Mouse (Mus musculus): Measurements from ENCODE around the gene Gm44511.

DNA sequence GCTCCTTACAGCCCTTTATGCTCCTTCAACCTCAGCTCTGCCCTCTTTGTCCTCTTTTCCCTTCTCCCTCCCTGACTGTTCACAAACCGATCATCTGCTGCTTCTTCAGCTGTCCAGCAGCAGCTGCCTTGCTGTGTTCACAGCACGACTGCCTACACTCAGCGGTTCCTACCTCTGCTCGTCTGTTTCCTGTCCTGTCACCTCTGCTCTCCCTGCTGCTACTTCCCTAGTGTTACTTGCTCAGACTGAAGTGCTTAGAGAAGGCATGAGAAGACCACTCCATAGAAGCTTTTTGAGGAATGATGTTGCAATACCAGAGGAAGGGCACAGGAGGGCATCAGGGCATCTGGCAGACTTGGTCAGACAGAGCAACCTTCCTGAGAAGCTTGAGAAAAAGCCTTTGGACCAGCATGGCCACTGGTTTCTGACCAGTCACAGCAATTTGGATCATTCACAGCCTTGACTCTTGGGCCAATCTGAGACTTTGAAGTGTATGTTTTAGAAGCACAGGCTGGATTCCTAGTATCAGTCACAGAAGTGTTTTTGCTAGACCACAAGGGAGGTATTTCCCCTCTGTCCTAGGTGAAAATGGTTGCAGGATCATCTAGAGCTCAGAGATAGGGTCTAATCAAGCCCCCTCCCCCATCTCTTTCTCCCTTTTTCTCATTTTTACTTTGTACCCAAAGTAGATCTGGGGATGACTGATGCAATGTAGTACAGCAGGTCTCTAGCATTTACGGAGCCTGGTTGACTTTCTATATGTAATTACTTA, 92.0 kb downstream of the Gm44511 start:
- TF ChIP-seq ZC3H11A (IDR thresholded peaks at IDR 0.05; ENCODE audit: borderline replicate concordance, low read depth, low read length): no peak
- no peak for TF ChIP-seq CHD2 (IDR thresholded peaks at IDR 0.05; ENCODE audit: low read depth, low read length)
- TF ChIP-seq HCFC1 (IDR thresholded peaks at IDR 0.05; ENCODE audit: borderline replicate concordance, insufficient read depth, low read length): no peak
- TF ChIP-seq MAFK (IDR thresholded peaks at IDR 0.05; ENCODE audit: insufficient read depth, low read depth, low read length): no peak
